Mouse (Mus musculus): ENCODE data around the gene Hoxc11.

DNA sequence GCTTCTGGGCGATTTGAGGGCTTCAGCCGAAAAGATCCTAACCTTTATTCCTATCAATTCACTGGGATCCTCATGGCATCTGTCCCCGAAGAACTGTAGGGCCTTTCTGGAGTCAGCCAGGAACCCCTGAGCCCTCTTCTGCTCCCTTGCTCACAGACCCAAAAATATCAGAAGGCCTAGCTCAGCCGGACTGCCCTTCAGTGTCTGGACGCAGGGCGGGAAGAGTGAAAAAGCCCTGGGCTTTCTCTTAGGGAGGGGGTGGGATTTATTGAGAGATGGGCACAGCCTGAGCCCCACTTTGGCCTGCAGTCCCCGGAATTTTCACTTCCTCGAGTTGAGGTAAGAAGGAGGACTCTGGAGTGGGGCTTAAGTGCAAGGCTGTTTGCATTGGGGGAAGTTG, 9.0 kb downstream of the Hoxc11 start:
- TF ChIP-seq USF1 (IDR thresholded peaks at IDR 0.05; ENCODE audit: low read depth) = no peak
- no peak for TF ChIP-seq MYOD1 (IDR thresholded peaks at IDR 0.05; ENCODE audit: control insufficient read depth, insufficient read length, low read depth)
- TF ChIP-seq CTCF (IDR thresholded peaks at IDR 0.05; ENCODE audit: control insufficient read depth, insufficient read depth, insufficient read length) = no peak
- no peak for TF ChIP-seq MAX (IDR thresholded peaks at IDR 0.05)
